In the genomic region with DNA sequence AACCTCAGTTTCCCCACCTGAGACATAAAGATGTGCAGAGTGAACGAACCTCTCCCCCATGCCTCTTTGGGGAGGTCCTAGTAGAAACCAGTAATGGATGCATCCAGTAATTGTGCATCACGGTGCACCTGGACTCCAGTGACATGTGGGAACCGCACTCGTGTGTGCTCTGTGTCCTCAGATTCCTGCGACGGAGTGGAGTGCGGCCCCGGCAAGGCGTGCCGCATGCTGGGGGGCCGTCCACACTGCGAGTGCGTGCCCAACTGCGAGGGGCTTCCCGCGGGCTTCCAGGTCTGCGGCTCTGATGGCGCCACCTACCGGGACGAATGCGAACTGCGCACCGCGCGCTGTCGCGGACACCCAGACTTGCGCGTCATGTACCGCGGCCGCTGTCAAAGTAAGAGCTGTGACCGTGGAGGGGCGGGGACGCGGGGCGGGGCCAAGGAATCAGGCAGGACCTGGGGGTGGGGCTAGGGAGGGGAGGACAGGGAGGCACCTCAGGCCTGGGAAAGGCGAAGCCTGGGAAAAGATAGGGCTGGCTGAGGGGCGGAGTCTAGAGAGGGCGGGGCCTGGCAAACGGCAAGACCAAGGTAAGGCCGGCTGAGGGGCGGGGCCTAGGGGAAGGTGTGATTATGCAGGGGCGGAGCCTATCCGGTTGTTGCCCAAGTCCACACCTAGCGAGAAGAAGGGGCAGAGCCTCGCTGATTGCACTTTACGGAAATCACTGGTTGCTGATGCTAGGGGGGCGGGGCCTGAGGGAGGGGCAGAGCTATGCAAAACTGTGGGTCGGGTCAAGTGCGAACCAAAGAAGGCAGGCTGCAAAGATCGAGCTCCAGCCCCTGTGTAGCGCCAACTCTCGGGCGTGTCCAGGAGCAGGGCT, we compare ENCODE assay signal across 7 mouse cellular contexts. TPM values are rescaled to one million over a fixed set of nuclear protein-coding genes. Genes with fewer than 3 reads are reported as not detected.
DNase-seq lines count a peak whose midpoint lies in the region; ATAC-seq and TF ChIP-seq lines count a peak whose summit lies in the region.

No protein-coding gene starts in this region.

- no peak for TF ChIP-seq POLR2A in kidney, adult 2 months (IDR thresholded peaks at IDR 0.05; ENCODE audit: low read depth, low read length)
- TF ChIP-seq POLR2A in spleen, adult 2 months (IDR thresholded peaks at IDR 0.05; ENCODE audit: low read depth, low read length): no peak

- peaks cover 59% of the 10 kb centered on the region for H3K27me3 ChIP-seq in embryonic facial prominence, embryonic 13.5 days
- no peaks in the 10 kb centered on the region for H3K27me3 ChIP-seq in kidney, adult 2 months (replicated peaks; ENCODE audit: control insufficient read depth, insufficient read depth, low read length)
- H3K27me3 ChIP-seq in limb, embryonic 12.5 days: peaks cover 79% of the 10 kb centered on the region
- peaks cover 44% of the 10 kb centered on the region for H3K27me3 ChIP-seq in midbrain, embryonic 15.5 days (replicated peaks)
- H3K27me3 ChIP-seq in spleen, adult 2 months (ENCODE audit: control insufficient read depth, insufficient read depth, low read length): peaks cover 5% of the 10 kb centered on the region

- peak; percentile 97 to 98 for DNase-seq in adrenal gland, postnatal 36 days
- peak; percentile 94 to 96 for DNase-seq in heart, adult 18-20 months
- peak; percentile 99 for DNase-seq in kidney, adult 2 months
- peak; percentile 95 to 96 for DNase-seq in spleen, adult 2 months (ENCODE audit: low read depth in 1 of 2, low spot score in 2 of 2)

- H3K9me3 ChIP-seq in embryonic facial prominence, embryonic 13.5 days: no peaks in the 10 kb centered on the region
- peaks cover 4% of the 10 kb centered on the region; the same call in 1 of the 2 replicates for H3K9me3 ChIP-seq in limb, embryonic 12.5 days
- no peaks in the 10 kb centered on the region for H3K9me3 ChIP-seq in midbrain, embryonic 15.5 days

- H3K4me1 ChIP-seq in embryonic facial prominence, embryonic 13.5 days: peaks cover 43% of the 10 kb centered on the region
- no peaks in the 10 kb centered on the region for H3K4me1 ChIP-seq in kidney, adult 2 months (ENCODE audit: control insufficient read depth, insufficient read depth, low read length)
- H3K4me1 ChIP-seq in limb, embryonic 12.5 days (replicated peaks): peaks cover 39% of the 10 kb centered on the region
- H3K4me1 ChIP-seq in midbrain, embryonic 15.5 days: peaks cover 20% of the 10 kb centered on the region
- H3K4me1 ChIP-seq in spleen, adult 2 months (ENCODE audit: control insufficient read depth, insufficient read depth, insufficient read length): peaks cover 10% of the 10 kb centered on the region

- no peak overlapping the region; the same call in 1 of the 2 replicates for H3K27ac ChIP-seq in embryonic facial prominence, embryonic 13.5 days
- H3K27ac ChIP-seq in kidney, adult 2 months (ENCODE audit: insufficient read depth, low read depth, low read length): peak overlapping the region; percentile 52
- no peak overlapping the region for H3K27ac ChIP-seq in limb, embryonic 12.5 days
- peak overlapping the region; percentile 9 for H3K27ac ChIP-seq in midbrain, embryonic 15.5 days
- peak overlapping the region; percentile 69 for H3K27ac ChIP-seq in spleen, adult 2 months (ENCODE audit: insufficient read depth, low read length)

- H3K36me3 ChIP-seq in embryonic facial prominence, embryonic 13.5 days: no peaks in the 10 kb centered on the region
- no peaks in the 10 kb centered on the region for H3K36me3 ChIP-seq in kidney, adult 2 months (ENCODE audit: control insufficient read depth, insufficient read depth, low read length)
- no peaks in the 10 kb centered on the region for H3K36me3 ChIP-seq in limb, embryonic 12.5 days
- no peaks in the 10 kb centered on the region for H3K36me3 ChIP-seq in midbrain, embryonic 15.5 days (replicated peaks)
- no peaks in the 10 kb centered on the region for H3K36me3 ChIP-seq in spleen, adult 2 months (ENCODE audit: control insufficient read depth, insufficient read depth, low read length)

- 2% methylated on average over 55 of the region's 55 CpGs for WGBS in embryonic facial prominence, embryonic 13.5 days
- 2% methylated on average over 53 of the region's 55 CpGs for WGBS in kidney, adult 2 months
- WGBS in limb, embryonic 12.5 days: 2% methylated on average over 55 of the region's 55 CpGs
- WGBS in midbrain, embryonic 15.5 days: 1% methylated on average over 55 of the region's 55 CpGs
- 2% methylated on average over 55 of the region's 55 CpGs for WGBS in spleen, adult 2 months

- peak overlapping the region; percentile 75 for H3K4me2 ChIP-seq in embryonic facial prominence, embryonic 13.5 days
- peak overlapping the region; percentile 68 for H3K4me2 ChIP-seq in limb, embryonic 12.5 days
- H3K4me2 ChIP-seq in midbrain, embryonic 15.5 days: peak overlapping the region; percentile 63

- ATAC-seq in embryonic facial prominence, embryonic 13.5 days (ENCODE audit: insufficient number of reproducible peaks, insufficient read depth, low FRiP score, low TSS enrichment, low read depth): peak; percentile 83
- peak; percentile 81 for ATAC-seq in limb, embryonic 12.5 days (ENCODE audit: insufficient number of reproducible peaks, insufficient read depth, low FRiP score, low TSS enrichment, low read depth)
- peak; percentile 93 for ATAC-seq in midbrain, embryonic 15.5 days (replicated peaks)

- H3K4me3 ChIP-seq in embryonic facial prominence, embryonic 13.5 days: peak overlapping the region; percentile 46
- peak overlapping the region; percentile 61 for H3K4me3 ChIP-seq in kidney, adult 2 months (ENCODE audit: insufficient read depth, low read depth, low read length)
- H3K4me3 ChIP-seq in limb, embryonic 12.5 days (replicated peaks): peak overlapping the region; percentile 42
- H3K4me3 ChIP-seq in midbrain, embryonic 15.5 days: peak overlapping the region; percentile 37
- peak overlapping the region; percentile 64 for H3K4me3 ChIP-seq in spleen, adult 2 months (ENCODE audit: extremely low read depth, insufficient read depth, insufficient read length)

- H3K9ac ChIP-seq in embryonic facial prominence, embryonic 13.5 days: peak overlapping the region; percentile 54
- H3K9ac ChIP-seq in limb, embryonic 12.5 days (replicated peaks): 0 out of 2 replicates have a peak overlapping the region, but pooled peaks have one; percentile 23
- peak overlapping the region; percentile 2; the same call in 1 of the 2 replicates for H3K9ac ChIP-seq in midbrain, embryonic 15.5 days

- peak; percentile 76 for TF ChIP-seq CTCF in kidney, adult 2 months (conservative IDR thresholded peaks at IDR 0.05; ENCODE audit: insufficient read depth, insufficient read length, low read depth, low read length)
- TF ChIP-seq CTCF in spleen, adult 2 months (IDR thresholded peaks at IDR 0.05; ENCODE audit: extremely low read depth, insufficient read depth, insufficient read length, insufficient replicate concordance): peak; percentile 89

RNA-seq across cellular contexts. Expression of gene Fstl3, which starts 3.0 kb away (rescaled TPM):
- total RNA-seq in adrenal gland, postnatal 36 days (2021): 10 to 100 TPM; 11.3 to 22.9 TPM
- 7.5 and 8.3 TPM in 2 replicates for polyA plus RNA-seq in embryonic facial prominence, embryonic 13.5 days (2015; fragmentation: Nextera tagmentation; extraction: Ambion mirVana)
- total RNA-seq in heart, adult 18-20 months (2021): 1 to 10 TPM; 3.5 to 4.5 TPM
- polyA plus RNA-seq in kidney, adult 2 months (2012; rRNA removed): 17.0 and 24.1 TPM in 2 replicates
- 3.0 and 4.0 TPM in 2 replicates for polyA plus RNA-seq in limb, embryonic 12.5 days (2016; fragmentation: Nextera tagmentation; extraction: Ambion mirVana)
- polyA plus RNA-seq in midbrain, embryonic 15.5 days (2015; fragmentation: Nextera tagmentation; extraction: Ambion mirVana): 1.9 and 2.0 TPM in 2 replicates
- polyA plus RNA-seq in spleen, adult 2 months (2012; rRNA removed): 5.8 and 10.9 TPM in 2 replicates

RNA-seq across cellular contexts. Expression of gene Prss57, which starts 10.7 kb away (rescaled TPM):
- not detected for total RNA-seq in adrenal gland, postnatal 36 days (2021)
- polyA plus RNA-seq in embryonic facial prominence, embryonic 13.5 days (2015; fragmentation: Nextera tagmentation; extraction: Ambion mirVana): not detected in 2 replicates
- total RNA-seq in heart, adult 18-20 months (2021): not detected
- polyA plus RNA-seq in kidney, adult 2 months (2012; rRNA removed): 0.03 and 0.08 TPM in 2 replicates
- polyA plus RNA-seq in limb, embryonic 12.5 days (2016; fragmentation: Nextera tagmentation; extraction: Ambion mirVana): not detected in 2 replicates
- polyA plus RNA-seq in midbrain, embryonic 15.5 days (2015; fragmentation: Nextera tagmentation; extraction: Ambion mirVana): 0.17 TPM in 1 of 2 replicates, not detected in the other
- polyA plus RNA-seq in spleen, adult 2 months (2012; rRNA removed): 1.4 and 1.6 TPM in 2 replicates

RNA-seq across cellular contexts. Expression of gene Rnf126, which starts 13.3 kb away (rescaled TPM):
- 10 to 100 TPM; 53.0 to 55.2 TPM for total RNA-seq in adrenal gland, postnatal 36 days (2021)
- polyA plus RNA-seq in embryonic facial prominence, embryonic 13.5 days (2015; fragmentation: Nextera tagmentation; extraction: Ambion mirVana): 79.2 and 96.5 TPM in 2 replicates
- 10 to 100 TPM; 22.0 to 23.1 TPM for total RNA-seq in heart, adult 18-20 months (2021)
- 90.2 and 122 TPM in 2 replicates for polyA plus RNA-seq in kidney, adult 2 months (2012; rRNA removed)
- polyA plus RNA-seq in limb, embryonic 12.5 days (2016; fragmentation: Nextera tagmentation; extraction: Ambion mirVana): 108 and 113 TPM in 2 replicates
- 109 and 117 TPM in 2 replicates for polyA plus RNA-seq in midbrain, embryonic 15.5 days (2015; fragmentation: Nextera tagmentation; extraction: Ambion mirVana)
- polyA plus RNA-seq in spleen, adult 2 months (2012; rRNA removed): 122 and 217 TPM in 2 replicates

RNA-seq across cellular contexts. Expression of gene Palm, which starts 13.3 kb away (rescaled TPM):
- 10 to 100 TPM; 75.4 to 93.7 TPM for total RNA-seq in adrenal gland, postnatal 36 days (2021)
- 105 and 112 TPM in 2 replicates for polyA plus RNA-seq in embryonic facial prominence, embryonic 13.5 days (2015; fragmentation: Nextera tagmentation; extraction: Ambion mirVana)
- total RNA-seq in heart, adult 18-20 months (2021): 10 to 100 TPM; 44.3 to 45.7 TPM
- 110 and 121 TPM in 2 replicates for polyA plus RNA-seq in kidney, adult 2 months (2012; rRNA removed)
- polyA plus RNA-seq in limb, embryonic 12.5 days (2016; fragmentation: Nextera tagmentation; extraction: Ambion mirVana): 121 TPM in 2 replicates
- polyA plus RNA-seq in midbrain, embryonic 15.5 days (2015; fragmentation: Nextera tagmentation; extraction: Ambion mirVana): 337 and 348 TPM in 2 replicates
- polyA plus RNA-seq in spleen, adult 2 months (2012; rRNA removed): 9.2 and 14.6 TPM in 2 replicates

RNA-seq across cellular contexts. Expression of gene Fgf22, which starts 25.1 kb away (rescaled TPM):
- total RNA-seq in adrenal gland, postnatal 36 days (2021): not detected
- polyA plus RNA-seq in embryonic facial prominence, embryonic 13.5 days (2015; fragmentation: Nextera tagmentation; extraction: Ambion mirVana): 0.54 and 0.80 TPM in 2 replicates
- total RNA-seq in heart, adult 18-20 months (2021): not detected
- polyA plus RNA-seq in kidney, adult 2 months (2012; rRNA removed): not detected in 2 replicates
- 0.24 and 0.60 TPM in 2 replicates for polyA plus RNA-seq in limb, embryonic 12.5 days (2016; fragmentation: Nextera tagmentation; extraction: Ambion mirVana)
- 1.4 and 1.6 TPM in 2 replicates for polyA plus RNA-seq in midbrain, embryonic 15.5 days (2015; fragmentation: Nextera tagmentation; extraction: Ambion mirVana)
- polyA plus RNA-seq in spleen, adult 2 months (2012; rRNA removed): not detected in 2 replicates

Comparison
In these comparisons a context has a peak if more than half of its experiments do, and no peak if none do; other contexts are left out.
1. H3K27ac ChIP-seq: peak in kidney, adult 2 months (single experiment), midbrain, embryonic 15.5 days (single experiment) and spleen, adult 2 months (single experiment); none in embryonic facial prominence, embryonic 13.5 days (single experiment) and limb, embryonic 12.5 days (single experiment).
2. H3K9ac ChIP-seq: peak in every context shown above with its lines; median percentile 54 in embryonic facial prominence, embryonic 13.5 days; 23 in limb, embryonic 12.5 days; 2 in midbrain, embryonic 15.5 days.
3. Peak in every context shown above with its lines, with median percentiles within 50 percentile points of each other: DNase-seq, ATAC-seq, H3K4me2 ChIP-seq and H3K4me3 ChIP-seq.